Mouse (Mus musculus) liver, postnatal 0 days (tissue): ENCODE data around the gene Hopx.

Experiments
- CTCF ChIP-seq: sonication (generic); IDR thresholded peaks from 2 replicates; pipeline ENCODE4 v1.5.1; 2016; ENCODE audit warnings: antibody characterized with exemption, low read depth
- EP300 ChIP-seq: IDR thresholded peaks from 2 replicates; pipeline ENCODE4 v1.6.1; 2016; ENCODE audit warnings: antibody characterized with exemption, low read depth, mild to moderate bottlenecking

- TF ChIP-seq CTCF (no peak), EP300 (no peak)
These were observed 25.2 kb upstream of the Hopx start for GRCm38 (mm10) chr5:77140108-77140507.
